Mouse (Mus musculus): ENCODE data around the gene Gcn1l1.

The Gcn1l1 gene

DNA sequence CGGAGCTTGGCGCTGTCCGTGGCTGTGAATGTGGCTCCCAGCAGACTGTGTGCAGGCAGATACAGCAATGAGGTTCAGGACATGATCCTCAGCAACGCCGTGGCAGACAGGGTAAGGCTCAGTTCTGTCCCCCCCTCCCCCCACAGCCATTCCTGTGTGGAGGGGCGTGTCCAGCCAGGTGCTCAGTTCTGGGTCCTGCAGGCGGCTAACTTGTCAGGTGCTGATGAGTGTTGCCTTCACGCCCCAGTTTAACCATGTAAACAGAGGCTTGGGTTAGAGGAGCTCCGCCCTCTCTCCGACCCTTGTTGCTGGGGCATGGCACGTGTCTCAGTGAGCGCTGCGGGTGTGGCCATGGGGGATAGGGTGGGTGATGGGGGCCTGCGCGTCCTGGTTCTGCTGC, 54.6 kb downstream of the Gcn1l1 start:
- DNase-seq, result no peak

GRCm38 (mm10) chr5:115622686-115623085, 57.6 kb downstream of the Gcn1l1 start:
- no peak for DNase-seq

- DNase-seq, result no peak
These were observed 58.8 kb downstream of the Gcn1l1 start for GRCm38 (mm10) chr5:115623694-115624440.

DNA sequence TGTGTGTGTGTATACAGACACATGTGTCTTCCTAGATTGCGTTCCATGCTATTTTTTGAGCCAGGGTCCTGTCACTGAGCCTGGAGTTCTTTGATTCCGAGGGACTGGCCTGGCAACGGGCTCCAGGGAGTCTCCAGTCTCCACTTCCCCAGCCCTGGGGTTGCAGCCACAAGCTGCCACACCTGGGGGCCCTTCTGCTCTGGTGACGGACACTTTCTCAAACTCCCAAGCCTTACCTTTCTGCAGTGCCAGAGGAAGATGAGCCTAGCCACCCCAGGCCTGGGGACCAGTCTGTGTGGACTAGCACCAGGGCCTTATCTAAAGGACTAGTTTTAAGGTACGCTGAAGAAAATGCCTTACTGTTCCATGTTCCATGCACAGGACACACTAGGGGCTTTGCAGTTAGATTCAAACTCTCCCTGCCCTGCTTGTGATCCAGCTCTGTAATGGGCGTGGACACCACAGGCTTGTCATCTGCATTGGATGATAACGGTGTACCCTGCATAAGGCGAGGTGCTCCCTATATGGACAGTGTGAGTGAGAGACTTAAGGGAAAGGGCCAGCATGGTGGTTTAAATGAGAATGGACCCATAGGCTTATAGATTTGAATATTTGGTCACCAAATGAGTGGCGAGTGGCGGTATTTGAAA, 61.3 kb downstream of the Gcn1l1 start:
- no peak for DNase-seq

- DNase-seq, result no peak
These were observed 63.0 kb downstream of the Gcn1l1 start for GRCm38 (mm10) chr5:115628083-115628482.

DNA sequence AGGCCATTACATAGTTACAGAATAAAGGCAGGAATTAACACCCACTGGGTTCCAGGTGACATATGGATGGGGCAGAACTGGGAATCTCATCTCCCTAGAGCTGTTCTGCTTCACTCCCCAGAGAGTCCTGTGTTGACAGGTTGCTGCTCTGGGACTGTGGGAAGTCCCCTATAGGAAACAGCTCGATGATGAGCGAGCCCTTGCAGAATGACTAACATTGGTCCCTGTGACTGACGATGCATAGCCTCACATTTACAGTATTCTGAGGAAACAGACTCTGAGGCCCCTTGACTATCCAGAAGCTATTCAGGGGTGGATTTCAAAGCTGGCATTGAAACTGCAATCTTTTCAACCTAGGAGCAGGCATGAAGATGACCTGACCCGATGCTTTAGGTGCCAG, 64.6 kb downstream of the Gcn1l1 start:
- no peak for DNase-seq

GRCm38 (mm10) chr5:115630291-115630690, 65.2 kb downstream of the Gcn1l1 start:
- DNase-seq, result no peak

- DNase-seq, result peak; percentile 93 to 95
These were observed 66.7 kb downstream of the Gcn1l1 start, which contains the start of gene Rab35 for GRCm38 (mm10) chr5:115631505-115632357. Gene Rab35, plus strand, starts transcription at chr5:115631908.

GRCm38 (mm10) chr5:115632358-115632714, 67.3 kb downstream of the Gcn1l1 start:
- DNase-seq, result peak in 1 of 2 experiments; percentile 26

DNA sequence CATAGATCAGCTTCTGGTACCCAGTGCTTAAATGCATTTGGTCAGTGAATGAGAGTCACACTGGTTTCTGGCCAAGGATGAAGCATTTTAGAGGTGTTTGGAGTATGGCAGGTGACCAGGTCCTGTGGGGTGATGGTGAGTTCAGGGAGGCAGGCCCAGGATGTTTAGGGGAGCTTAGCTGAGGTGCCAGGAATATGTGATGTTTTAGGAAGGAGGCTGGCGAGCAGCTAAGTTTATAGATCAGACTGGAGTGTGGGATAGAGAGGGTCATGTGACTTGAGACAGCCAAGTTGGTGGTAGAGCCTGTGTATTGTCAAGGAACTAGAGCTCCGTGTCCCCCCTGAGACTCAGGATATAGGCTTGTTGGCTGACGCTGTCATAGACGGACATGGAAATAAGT, 68.0 kb downstream of the Gcn1l1 start:
- DNase-seq, result no peak

GRCm38 (mm10) chr5:115634046-115634445, 69.0 kb downstream of the Gcn1l1 start:
- no peak for DNase-seq

- DNase-seq, result no peak
These were observed 70.5 kb downstream of the Gcn1l1 start for GRCm38 (mm10) chr5:115635536-115635935.

DNA sequence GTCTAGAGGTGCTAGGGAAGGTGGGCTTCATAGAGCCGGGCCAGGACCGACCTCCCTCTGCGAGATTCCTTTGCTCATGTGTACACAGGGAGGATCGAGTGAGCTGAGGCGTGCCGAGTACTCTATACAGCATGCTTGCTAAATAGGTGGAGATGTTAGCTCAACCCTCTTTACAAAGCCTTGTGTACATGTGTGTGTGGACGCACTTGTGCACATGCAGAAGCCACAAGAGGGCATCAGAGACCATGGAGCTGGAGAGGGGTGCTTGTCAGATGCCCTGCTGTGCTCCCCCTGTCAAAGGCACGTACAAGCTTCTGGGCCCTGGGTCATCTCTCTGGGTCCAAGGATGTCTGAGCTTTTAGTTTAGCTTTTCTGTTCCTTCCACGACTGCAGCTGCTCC, 79.1 kb downstream of the Gcn1l1 start:
- DNase-seq, result no peak

- DNase-seq, result peak in 1 of 2 experiments; percentile 17
These were observed 83.8 kb downstream of the Gcn1l1 start for GRCm38 (mm10) chr5:115648876-115649275.

GRCm38 (mm10) chr5:115649699-115650098, 84.6 kb downstream of the Gcn1l1 start:
- DNase-seq, result no peak

- DNase-seq, result no peak
These were observed 85.8 kb downstream of the Gcn1l1 start for GRCm38 (mm10) chr5:115650885-115651284.

DNA sequence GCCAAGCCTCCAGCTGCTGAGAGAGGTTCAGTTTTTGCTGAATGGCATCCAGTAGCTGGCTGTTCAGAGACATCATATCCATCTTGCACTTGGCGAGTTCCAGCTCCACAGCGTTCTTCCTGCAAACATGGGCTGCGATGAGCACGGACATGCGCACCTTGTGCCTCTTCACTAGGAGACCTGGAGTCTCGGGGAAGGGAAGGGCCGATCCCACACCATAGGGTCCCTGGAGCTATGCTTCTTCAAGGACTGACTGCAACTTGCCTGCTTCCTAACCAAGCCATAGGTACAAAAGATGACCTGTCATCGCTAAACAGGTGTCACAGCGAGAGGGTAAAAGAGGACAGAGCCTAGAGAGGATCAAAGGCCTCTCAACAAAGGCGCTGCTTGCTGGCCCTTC, 86.8 kb downstream of the Gcn1l1 start:
- DNase-seq, result no peak

DNA sequence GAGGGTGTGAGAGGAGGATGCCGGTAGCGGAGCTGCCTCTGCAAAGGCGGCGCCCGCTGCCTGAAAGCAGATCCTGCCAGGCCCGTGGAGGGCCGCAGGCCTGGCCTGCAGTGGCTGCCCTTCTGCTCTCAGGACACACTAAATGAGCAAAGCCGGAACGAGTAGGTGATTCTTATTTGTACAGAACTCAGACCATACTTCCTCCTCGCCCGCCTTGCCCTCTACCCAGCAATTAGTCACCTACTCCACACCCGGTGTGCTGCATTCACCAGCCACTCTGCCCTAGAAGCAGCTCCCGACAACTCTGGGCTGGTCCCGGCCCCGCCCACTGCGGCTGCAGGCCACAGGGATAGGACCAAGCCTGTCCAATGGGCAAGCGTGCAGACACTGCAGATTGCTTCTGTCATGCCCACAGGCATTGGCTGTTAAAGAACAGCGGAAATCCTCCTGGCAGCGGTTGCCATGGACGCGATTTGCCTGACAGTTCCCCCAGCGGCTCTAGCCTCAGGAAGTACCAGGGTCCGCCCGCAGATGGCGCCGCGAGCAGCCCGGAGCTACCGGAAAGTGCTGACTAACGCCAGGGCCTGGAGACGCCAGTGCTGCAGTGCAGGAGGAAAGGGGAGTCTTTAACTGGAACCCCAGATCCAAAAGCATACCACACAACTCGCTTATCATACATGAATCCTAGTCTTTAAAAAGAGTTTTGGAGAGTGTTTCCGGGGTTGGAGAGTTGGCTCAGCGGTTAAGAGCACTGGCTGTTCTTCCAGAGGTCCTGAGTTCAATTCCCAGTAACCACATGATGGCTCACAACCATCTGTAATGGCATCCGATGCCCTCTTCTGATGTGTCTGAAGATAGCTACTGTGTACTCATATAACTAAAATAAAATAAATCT, 87.9 kb downstream of the Gcn1l1 start:
- peak; percentile 100 for DNase-seq

DNA sequence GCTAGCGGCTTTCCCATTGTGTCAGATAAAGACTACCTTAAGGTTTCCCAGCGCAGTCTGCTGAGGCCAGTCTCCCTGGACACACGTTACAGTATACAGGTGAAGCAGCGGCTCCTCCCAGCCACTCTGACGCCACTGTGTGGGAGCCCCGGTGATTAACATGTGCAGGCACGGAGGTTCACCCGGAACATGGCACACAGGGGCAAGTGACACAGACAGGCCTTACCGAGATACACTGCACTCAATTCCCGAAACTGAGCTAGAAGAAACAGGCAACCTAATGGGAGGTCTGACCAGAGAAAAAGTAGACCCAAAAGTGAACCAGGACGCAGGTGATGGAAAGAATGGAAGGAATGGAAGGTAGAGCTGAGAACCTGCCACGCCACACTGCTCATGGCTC, 88.7 kb downstream of the Gcn1l1 start:
- DNase-seq, result no peak

DNA sequence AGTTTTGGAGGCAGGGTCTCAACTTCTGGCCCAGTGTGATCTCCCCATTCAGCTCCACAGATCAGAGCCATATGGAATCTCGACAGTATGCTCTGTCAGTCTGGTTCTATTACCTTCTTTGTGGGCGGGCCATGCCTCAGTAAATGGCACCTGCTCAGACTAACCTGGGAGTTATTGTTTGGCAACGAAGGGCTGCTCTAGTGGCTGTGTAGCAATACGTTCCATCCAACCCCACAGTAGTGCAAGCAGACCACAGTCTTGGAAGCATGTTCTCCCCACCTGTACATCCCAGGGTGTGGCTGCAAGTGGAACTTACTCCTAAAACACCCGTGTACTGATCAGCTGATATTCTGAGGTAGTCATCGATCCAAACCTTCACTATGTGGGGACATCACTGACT, 91.6 kb downstream of the Gcn1l1 start:
- no peak for DNase-seq

DNA sequence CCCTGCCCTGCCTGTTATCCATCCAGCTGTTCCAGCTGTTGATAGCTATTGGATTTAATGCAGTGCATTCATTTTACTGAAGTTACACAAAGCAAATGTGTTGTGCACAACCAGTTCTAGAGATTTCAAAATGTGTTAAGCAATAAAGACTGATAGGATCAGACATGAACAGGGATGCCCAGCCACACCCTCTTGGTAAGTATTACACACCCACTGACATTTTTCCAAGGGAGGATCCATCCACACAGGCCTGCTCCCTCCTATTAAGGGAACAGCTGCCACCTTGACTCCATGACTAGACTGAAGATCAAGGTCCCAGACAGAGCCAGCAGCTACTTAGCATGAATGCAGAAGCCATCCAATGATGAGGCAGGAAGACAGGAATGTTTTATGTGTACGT, 92.2 kb downstream of the Gcn1l1 start:
- no peak for DNase-seq

- no peak for DNase-seq
These were observed 93.3 kb downstream of the Gcn1l1 start for GRCm38 (mm10) chr5:115658352-115658751.

GRCm38 (mm10) chr5:115662658-115663057, 97.6 kb downstream of the Gcn1l1 start:
- DNase-seq, result no peak

All from kidney, adult 8-10 months (tissue).